Mouse (Mus musculus): ENCODE measurements around the gene Galntl6. TPM values are rescaled to one million over a fixed set of nuclear protein-coding genes. Genes with fewer than 3 reads are reported as not detected.
A peak's percentile ranks its signal among the peaks of the same experiment; 100 is the strongest.

Gene Galntl6
- polyA plus RNA-seq, 1 experiment from 2014 or later: 0.21 TPM

GRCm38 (mm10) chr8:57792246-57792645 lies 1120.2 kb downstream of the Galntl6 start:
- no peak for ATAC-seq (replicated peaks; ENCODE audit: insufficient number of reproducible peaks, low FRiP score, low TSS enrichment)
- WGBS (ENCODE audit: insufficient replicate concordance): 79% methylated on average over 7 of the region's 7 CpGs
- no peak overlapping the region for H3K27ac ChIP-seq (ENCODE audit: low read depth, low read length)
- H3K27me3 ChIP-seq (ENCODE audit: control insufficient read depth, insufficient read depth, low read length): no peaks in the 10 kb centered on the region
- no peak overlapping the region for H3K4me2 ChIP-seq
- H3K4me1 ChIP-seq (ENCODE audit: control insufficient read depth, insufficient read depth, low read length): peaks cover 3% of the 10 kb centered on the region; the same call in 1 of the 2 replicates
- no peak overlapping the region for H3K4me3 ChIP-seq (ENCODE audit: low read depth, low read length)
- H3K36me3 ChIP-seq (ENCODE audit: control insufficient read depth, insufficient read depth, low read length): no peaks in the 10 kb centered on the region
- H3K9ac ChIP-seq (ENCODE audit: low read depth, low read length): no peak overlapping the region
- H3K9me3 ChIP-seq (replicated peaks; ENCODE audit: control insufficient read depth, low read length): no peaks in the 10 kb centered on the region

GRCm38 (mm10) chr8:57791309-57791721 lies 1121.1 kb downstream of the Galntl6 start:
- no peak overlapping the region for H3K27ac ChIP-seq (ENCODE audit: low read depth, low read length)
- H3K4me3 ChIP-seq (ENCODE audit: low read depth, low read length): no peak overlapping the region
- H3K4me2 ChIP-seq: no peak overlapping the region
- 30% methylated on average over 5 of the region's 5 CpGs for WGBS (ENCODE audit: insufficient replicate concordance)
- H3K36me3 ChIP-seq (ENCODE audit: control insufficient read depth, insufficient read depth, low read length): no peaks in the 10 kb centered on the region
- no peak for ATAC-seq (replicated peaks; ENCODE audit: insufficient number of reproducible peaks, low FRiP score, low TSS enrichment)
- H3K9me3 ChIP-seq (replicated peaks; ENCODE audit: control insufficient read depth, low read length): no peaks in the 10 kb centered on the region
- no peaks in the 10 kb centered on the region for H3K27me3 ChIP-seq (ENCODE audit: control insufficient read depth, insufficient read depth, low read length)
- peaks cover 3% of the 10 kb centered on the region; the same call in 1 of the 2 replicates for H3K4me1 ChIP-seq (ENCODE audit: control insufficient read depth, insufficient read depth, low read length)
- no peak overlapping the region for H3K9ac ChIP-seq (ENCODE audit: low read depth, low read length)

GRCm38 (mm10) chr8:57779551-57779950 lies 1132.9 kb downstream of the Galntl6 start:
- ATAC-seq (replicated peaks; ENCODE audit: insufficient number of reproducible peaks, low FRiP score, low TSS enrichment): no peak
- Histone ChIP-seq H3K9ac (ENCODE audit: low read depth, low read length) (no peak overlapping the region), H3K27me3 (ENCODE audit: control insufficient read depth, insufficient read depth, low read length) (0 out of 2 replicates have a peak, but pooled peaks cover 3% of the 10 kb centered on the region), H3K4me2 (no peak overlapping the region), H3K27ac (ENCODE audit: low read depth, low read length) (no peak overlapping the region), H3K9me3 (replicated peaks; ENCODE audit: control insufficient read depth, low read length) (no peaks in the 10 kb centered on the region), H3K36me3 (ENCODE audit: control insufficient read depth, insufficient read depth, low read length) (no peaks in the 10 kb centered on the region), H3K4me3 (ENCODE audit: low read depth, low read length) (no peak overlapping the region), H3K4me1 (ENCODE audit: control insufficient read depth, insufficient read depth, low read length) (no peaks in the 10 kb centered on the region)
- 61% methylated on average over 7 of the region's 7 CpGs for WGBS (ENCODE audit: insufficient replicate concordance)

- no peak overlapping the region for H3K9ac ChIP-seq (ENCODE audit: low read depth, low read length)
- no peaks in the 10 kb centered on the region for H3K36me3 ChIP-seq (ENCODE audit: control insufficient read depth, insufficient read depth, low read length)
- no peaks in the 10 kb centered on the region; the same call in 1 of the 2 replicates for H3K4me1 ChIP-seq (ENCODE audit: control insufficient read depth, insufficient read depth, low read length)
- no peak for ATAC-seq (replicated peaks; ENCODE audit: insufficient number of reproducible peaks, low FRiP score, low TSS enrichment)
- H3K9me3 ChIP-seq (replicated peaks; ENCODE audit: control insufficient read depth, low read length): no peaks in the 10 kb centered on the region
- 64% methylated on average over 7 of the region's 7 CpGs for WGBS (ENCODE audit: insufficient replicate concordance)
- no peak overlapping the region for H3K27ac ChIP-seq (ENCODE audit: low read depth, low read length)
- H3K27me3 ChIP-seq (ENCODE audit: control insufficient read depth, insufficient read depth, low read length): 0 out of 2 replicates have a peak, but pooled peaks cover 3% of the 10 kb centered on the region
- no peak overlapping the region for H3K4me2 ChIP-seq
- H3K4me3 ChIP-seq (ENCODE audit: low read depth, low read length): no peak overlapping the region
Observed at GRCm38 (mm10) chr8:57777988-57778721, 1134.3 kb downstream of the Galntl6 start.

- WGBS (ENCODE audit: insufficient replicate concordance): 51% methylated on average over 7 of the region's 7 CpGs
- no peak for ATAC-seq (replicated peaks; ENCODE audit: insufficient number of reproducible peaks, low FRiP score, low TSS enrichment)
- no peaks in the 10 kb centered on the region for H3K36me3 ChIP-seq (ENCODE audit: control insufficient read depth, insufficient read depth, low read length)
- no peak overlapping the region for H3K9ac ChIP-seq (ENCODE audit: low read depth, low read length)
- H3K4me3 ChIP-seq (ENCODE audit: low read depth, low read length): no peak overlapping the region
- H3K9me3 ChIP-seq (replicated peaks; ENCODE audit: control insufficient read depth, low read length): no peaks in the 10 kb centered on the region
- no peak overlapping the region for H3K27ac ChIP-seq (ENCODE audit: low read depth, low read length)
- no peaks in the 10 kb centered on the region; the same call in 1 of the 2 replicates for H3K4me1 ChIP-seq (ENCODE audit: control insufficient read depth, insufficient read depth, low read length)
- 0 out of 2 replicates have a peak, but pooled peaks cover 3% of the 10 kb centered on the region for H3K27me3 ChIP-seq (ENCODE audit: control insufficient read depth, insufficient read depth, low read length)
- no peak overlapping the region for H3K4me2 ChIP-seq
Observed at GRCm38 (mm10) chr8:57776723-57777122, 1135.7 kb downstream of the Galntl6 start.

- Histone ChIP-seq H3K36me3 (ENCODE audit: control insufficient read depth, insufficient read depth, low read length) (no peaks in the 10 kb centered on the region), H3K27me3 (ENCODE audit: control insufficient read depth, insufficient read depth, low read length) (no peaks in the 10 kb centered on the region), H3K9ac (ENCODE audit: low read depth, low read length) (no peak overlapping the region), H3K4me2 (no peak overlapping the region; the same call in 1 of the 2 replicates), H3K4me1 (ENCODE audit: control insufficient read depth, insufficient read depth, low read length) (no peaks in the 10 kb centered on the region; the same call in 1 of the 2 replicates), H3K27ac (ENCODE audit: low read depth, low read length) (no peak overlapping the region), H3K9me3 (replicated peaks; ENCODE audit: control insufficient read depth, low read length) (no peaks in the 10 kb centered on the region), H3K4me3 (ENCODE audit: low read depth, low read length) (no peak overlapping the region)
- ATAC-seq (replicated peaks; ENCODE audit: insufficient number of reproducible peaks, low FRiP score, low TSS enrichment): no peak
- WGBS (ENCODE audit: insufficient replicate concordance): 32% methylated on average over 12 of the region's 12 CpGs
Observed at GRCm38 (mm10) chr8:57772732-57773265, 1139.6 kb downstream of the Galntl6 start.

- Histone ChIP-seq H3K4me3 (ENCODE audit: low read depth, low read length) (no peak overlapping the region), H3K27ac (ENCODE audit: low read depth, low read length) (no peak overlapping the region), H3K9ac (ENCODE audit: low read depth, low read length) (no peak overlapping the region), H3K36me3 (ENCODE audit: control insufficient read depth, insufficient read depth, low read length) (no peaks in the 10 kb centered on the region), H3K4me2 (no peak overlapping the region), H3K4me1 (ENCODE audit: control insufficient read depth, insufficient read depth, low read length) (no peaks in the 10 kb centered on the region; the same call in 1 of the 2 replicates), H3K9me3 (replicated peaks; ENCODE audit: control insufficient read depth, low read length) (no peaks in the 10 kb centered on the region), H3K27me3 (ENCODE audit: control insufficient read depth, insufficient read depth, low read length) (no peaks in the 10 kb centered on the region)
- WGBS (ENCODE audit: insufficient replicate concordance): 37% methylated on average over 2 of the region's 2 CpGs
- ATAC-seq (replicated peaks; ENCODE audit: insufficient number of reproducible peaks, low FRiP score, low TSS enrichment): no peak
Observed at GRCm38 (mm10) chr8:57767541-57767940, 1144.9 kb downstream of the Galntl6 start.

GRCm38 (mm10) chr8:57766471-57767065 lies 1145.9 kb downstream of the Galntl6 start:
- Histone ChIP-seq H3K27ac (ENCODE audit: low read depth, low read length) (no peak overlapping the region), H3K9ac (ENCODE audit: low read depth, low read length) (no peak overlapping the region), H3K4me3 (ENCODE audit: low read depth, low read length) (no peak overlapping the region), H3K36me3 (ENCODE audit: control insufficient read depth, insufficient read depth, low read length) (no peaks in the 10 kb centered on the region), H3K9me3 (replicated peaks; ENCODE audit: control insufficient read depth, low read length) (no peaks in the 10 kb centered on the region), H3K4me1 (ENCODE audit: control insufficient read depth, insufficient read depth, low read length) (no peaks in the 10 kb centered on the region; the same call in 1 of the 2 replicates), H3K4me2 (peak overlapping the region; percentile 27), H3K27me3 (ENCODE audit: control insufficient read depth, insufficient read depth, low read length) (no peaks in the 10 kb centered on the region)
- ATAC-seq (replicated peaks; ENCODE audit: insufficient number of reproducible peaks, low FRiP score, low TSS enrichment): no peak
- WGBS (ENCODE audit: insufficient replicate concordance): 46% methylated on average over 10 of the region's 10 CpGs

Data from heart, embryonic 11.5 days (tissue).